Mouse (Mus musculus): ENCODE measurements around the gene Chtf18. TPM values are rescaled to one million over a fixed set of nuclear protein-coding genes. Genes with fewer than 3 reads are reported as not detected.

The Chtf18 gene
- total RNA-seq, 2 experiments from 2014 or later, result 1.6 to 1.9 TPM

DNA sequence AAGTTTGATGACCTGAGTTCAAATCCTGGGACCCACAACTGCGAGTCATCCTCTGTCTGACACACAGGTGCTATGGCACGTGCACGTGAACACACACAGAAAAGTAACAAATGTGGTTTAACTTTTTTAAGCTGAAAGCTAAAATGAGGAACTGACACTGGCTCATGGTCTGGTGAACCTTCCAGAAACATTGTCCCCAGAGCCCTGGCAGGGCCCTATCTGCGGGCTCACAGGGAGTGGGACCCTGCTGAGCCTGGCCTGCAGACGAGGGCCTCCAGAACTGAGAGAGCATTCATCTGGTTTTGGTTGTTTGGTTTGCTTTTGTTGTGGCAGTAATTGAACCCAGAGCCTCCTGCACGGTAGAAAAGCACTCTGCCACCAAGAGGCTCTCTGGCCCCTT lies 49.2 kb downstream of the Chtf18 start:
- intact Hi-C loops (cut with DNase I), result no loop called here
- DNase-seq (ENCODE audit: low spot score), result no peak

DNA sequence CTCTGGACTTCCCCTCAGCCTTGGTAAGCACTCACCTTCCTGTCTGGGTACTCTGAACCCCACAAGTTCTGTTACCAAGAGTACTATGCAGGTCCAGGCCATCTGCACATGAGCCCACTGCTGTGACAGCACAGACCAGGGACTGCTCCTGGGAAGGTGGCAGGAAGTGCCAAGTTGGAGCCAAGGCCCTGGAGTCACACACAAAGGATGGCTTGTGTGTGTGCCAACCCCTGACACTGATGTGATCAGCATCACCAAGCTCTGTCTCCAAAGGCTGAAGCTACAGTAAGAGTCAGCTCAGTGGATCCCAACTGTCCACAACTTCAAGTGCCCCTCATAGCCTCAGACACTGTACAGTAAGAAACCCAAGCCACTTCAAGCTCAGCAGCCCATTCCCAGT lies 54.2 kb downstream of the Chtf18 start:
- intact Hi-C loops (cut with DNase I), result no loop called here
- no peak for DNase-seq (ENCODE audit: low spot score)

Small RNA genes lying within 50 kb of the gene (microRNA-seq; reads per million reads assigned to microRNA genes)
- gene Gm25083, result not detected

Other genes with a start within 250 kb of the Chtf18 start
- gene Sstr5, start 230.1 kb downstream of the Chtf18 start, total RNA-seq (2021), result not detected
- under 1 TPM; 0.25 to 0.75 TPM for gene Sox8, start 156.7 kb downstream of the Chtf18 start, total RNA-seq (2021)
- 10 to 100 TPM; 31.7 to 34.3 TPM for gene Lmf1, start 148.3 kb downstream of the Chtf18 start, total RNA-seq (2021)
- under 1 TPM in 1 of 2 experiments, not detected in 1; 0.70 TPM for gene Gng13, start 10.2 kb downstream of the Chtf18 start, total RNA-seq (2021)
- 1 to 10 TPM; 5.3 to 5.6 TPM for gene Rpusd1, start 251 bp upstream of the Chtf18 start, total RNA-seq (2021)
- not detected for gene Mslnl, start 8.6 kb upstream of the Chtf18 start, total RNA-seq (2021)
- 10 to 100 TPM; 21.2 to 28.5 TPM for gene Msln, start 27.0 kb upstream of the Chtf18 start, total RNA-seq (2021)
- gene Narfl, start 46.4 kb upstream of the Chtf18 start, total RNA-seq (2021), result 10 to 100 TPM; 44.8 to 48.2 TPM
- 1 to 10 TPM; 5.5 to 9.1 TPM for gene Haghl, start 58.3 kb upstream of the Chtf18 start, total RNA-seq (2021)
- gene Ccdc78, start 59.2 kb upstream of the Chtf18 start, total RNA-seq (2021), result not detected
- gene Fam173a, start 65.5 kb upstream of the Chtf18 start, total RNA-seq (2021), result 10 to 100 TPM; 35.4 to 36.0 TPM
- under 1 TPM in 1 of 2 experiments, not detected in 1; 0.53 TPM for gene AC134908.4, start 68.2 kb upstream of the Chtf18 start, total RNA-seq (2021)
- gene Metrn, start 69.7 kb upstream of the Chtf18 start, total RNA-seq (2021), result 10 to 100 TPM; 74.4 to 75.1 TPM
- 1 to 10 TPM; 1.2 to 1.3 TPM for gene Fbxl16, start 81.7 kb upstream of the Chtf18 start, total RNA-seq (2021)
- 10 to 100 TPM; 10.2 to 10.6 TPM for gene Wdr24, start 96.2 kb upstream of the Chtf18 start, total RNA-seq (2021)
- gene Jmjd8, start 101.4 kb upstream of the Chtf18 start, total RNA-seq (2021), result 10 to 100 TPM; 35.5 to 36.6 TPM
- 100 to 1,000 TPM; 114 to 117 TPM for gene Stub1, start 106.0 kb upstream of the Chtf18 start, total RNA-seq (2021)
- gene Rhbdl1, start 109.9 kb upstream of the Chtf18 start, total RNA-seq (2021), result 1 to 10 TPM; 1.2 to 2.2 TPM
- gene Gm20683, start 114.3 kb upstream of the Chtf18 start, total RNA-seq (2021), result 1 to 10 TPM; 2.8 to 3.6 TPM
- gene Rhot2, start 117.4 kb upstream of the Chtf18 start, total RNA-seq (2021), result 100 to 1,000 TPM; 120 to 125 TPM
- gene Wdr90, start 134.1 kb upstream of the Chtf18 start, total RNA-seq (2021), result 1 to 10 TPM; 2.8 to 2.9 TPM
- gene Mcrip2, start 141.3 kb upstream of the Chtf18 start, total RNA-seq (2021), result 100 to 1,000 TPM; 261 to 270 TPM
- 10 to 100 TPM; 13.6 to 14.4 TPM for gene Mettl26, start 147.7 kb upstream of the Chtf18 start, total RNA-seq (2021)
- under 1 TPM; 0.45 to 0.75 TPM for gene Wfikkn1, start 153.4 kb upstream of the Chtf18 start, total RNA-seq (2021)
- 10 to 100 TPM; 17.0 to 17.4 TPM for gene Rab40c, start 192.3 kb upstream of the Chtf18 start, total RNA-seq (2021)
- gene Pigq, start 217.5 kb upstream of the Chtf18 start, total RNA-seq (2021), result 10 to 100 TPM; 49.0 to 55.6 TPM
- not detected for gene Nhlrc4, start 217.5 kb upstream of the Chtf18 start, total RNA-seq (2021)
- gene A930017K11Rik, start 225.1 kb upstream of the Chtf18 start, total RNA-seq (2021), result under 1 TPM; 0.17 to 0.18 TPM